Mouse (Mus musculus): ENCODE measurements around the gene Prr7. TPM values are rescaled to one million over a fixed set of nuclear protein-coding genes. Genes with fewer than 3 reads are reported as not detected.

Gene Prr7
- polyA plus RNA-seq, 1 experiment: 75.5 TPM

GRCm38 (mm10) chr13:55511492-55511861 lies 47.4 kb downstream of the Prr7 start:
- no peak for DNase-seq (ENCODE audit: low read depth)
- TF ChIP-seq POLR2A (IDR thresholded peaks at IDR 0.05; ENCODE audit: borderline replicate concordance, extremely low read depth, insufficient read depth, insufficient read length, poor library complexity, severe bottlenecking): no peak
- no peak for TF ChIP-seq CTCF (IDR thresholded peaks at IDR 0.05; ENCODE audit: borderline replicate concordance, extremely low read depth, insufficient read depth, insufficient read length)

DNA sequence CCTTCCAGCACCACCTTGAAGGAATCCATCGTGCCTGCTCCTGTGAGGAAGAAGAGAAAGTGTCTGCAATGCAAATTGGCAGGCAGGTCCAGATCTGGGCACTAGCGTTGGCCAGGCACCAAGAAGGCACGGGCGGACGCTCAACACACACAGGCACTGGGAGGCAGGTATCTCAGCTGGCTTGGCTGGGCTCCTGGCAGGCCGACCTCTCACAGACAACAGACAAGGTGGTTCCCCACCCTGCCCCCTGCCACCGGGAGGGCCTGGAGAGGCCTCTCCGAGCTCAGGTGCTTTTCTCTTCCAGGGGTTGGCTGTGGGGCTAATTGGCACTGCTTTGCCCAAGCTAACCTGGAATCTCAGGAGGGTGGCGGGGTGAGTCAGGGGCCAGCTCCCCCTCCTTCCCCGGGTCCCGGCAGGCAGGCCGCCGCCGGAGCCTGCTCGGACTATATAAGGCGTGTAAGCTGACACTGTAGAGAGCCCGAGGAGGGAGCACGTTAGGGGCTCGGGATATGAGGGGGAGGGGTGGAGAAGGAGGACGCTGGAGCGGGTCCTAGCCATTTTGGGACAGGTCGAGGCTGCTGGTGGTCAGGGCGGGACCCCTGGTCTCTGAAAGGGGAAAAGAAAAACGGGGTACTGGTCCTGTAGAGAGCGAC lies 48.4 kb downstream of the Prr7 start:
- peak; percentile 57 for DNase-seq (ENCODE audit: low read depth)
- TF ChIP-seq POLR2A (IDR thresholded peaks at IDR 0.05; ENCODE audit: borderline replicate concordance, extremely low read depth, insufficient read depth, insufficient read length, poor library complexity, severe bottlenecking) (no peak), CTCF (IDR thresholded peaks at IDR 0.05; ENCODE audit: borderline replicate concordance, extremely low read depth, insufficient read depth, insufficient read length) (no peak)

DNA sequence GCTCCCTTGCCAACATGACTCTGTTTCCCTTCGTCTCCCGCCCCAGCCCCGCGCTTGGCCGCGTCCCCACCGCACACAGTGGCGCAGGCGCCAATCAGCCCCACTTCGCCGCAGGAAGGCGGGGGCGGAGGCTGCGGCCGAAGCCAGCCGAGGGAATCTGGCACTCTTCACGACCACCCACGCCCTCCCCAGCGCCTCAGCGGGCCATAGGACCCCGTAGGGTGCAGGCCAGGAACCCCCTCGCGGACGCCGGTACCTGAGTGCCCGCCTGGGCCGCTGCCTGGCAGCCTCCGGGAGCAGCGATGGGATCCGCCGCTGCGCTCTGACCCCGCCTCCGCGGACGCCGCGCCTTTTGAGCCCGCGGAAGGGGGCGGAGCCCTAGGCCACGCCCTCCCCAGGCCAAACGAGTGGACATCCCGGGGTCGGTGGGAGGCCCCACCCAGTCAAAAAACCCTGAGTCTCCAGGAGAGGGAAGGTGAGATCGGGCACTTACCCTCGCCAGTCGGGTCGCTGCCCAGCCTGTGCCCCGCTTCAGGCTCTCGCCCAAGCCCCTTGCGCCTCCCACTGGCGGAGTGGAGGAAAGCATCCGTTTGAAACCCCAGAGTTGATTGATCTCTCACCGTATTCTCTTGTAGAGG lies 49.2 kb downstream of the Prr7 start, which contains the start of gene Pdlim7:
TSS of gene Pdlim7 (minus strand) at position 566 of the 638 bp plus-strand sequence.
- DNase-seq (ENCODE audit: low read depth): peak; percentile 89
- TF ChIP-seq POLR2A (IDR thresholded peaks at IDR 0.05; ENCODE audit: borderline replicate concordance, extremely low read depth, insufficient read depth, insufficient read length, poor library complexity, severe bottlenecking): peak; percentile 100
- peak; percentile 92 for TF ChIP-seq CTCF (IDR thresholded peaks at IDR 0.05; ENCODE audit: borderline replicate concordance, extremely low read depth, insufficient read depth, insufficient read length)

DNA sequence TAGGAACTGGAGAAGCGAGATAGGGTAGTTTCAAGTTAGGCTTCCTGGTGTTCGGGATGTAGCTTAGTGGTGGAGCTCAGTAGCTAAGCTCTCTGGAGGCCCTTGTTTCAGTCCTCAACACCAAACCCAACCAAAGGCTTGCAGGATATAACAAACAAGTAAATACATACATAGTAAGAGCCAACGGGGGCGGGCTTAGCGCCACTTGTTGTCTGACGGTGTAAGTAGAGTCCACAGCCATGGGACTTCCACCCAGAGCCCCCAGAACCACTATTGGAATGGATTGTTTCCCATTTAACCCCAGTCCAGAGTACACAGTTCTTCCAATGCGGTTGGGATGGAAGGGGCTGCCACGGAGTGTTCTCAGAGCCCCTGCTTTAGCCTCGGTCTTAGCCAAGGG lies 49.8 kb downstream of the Prr7 start:
- DNase-seq (ENCODE audit: low read depth): no peak
- no peak for TF ChIP-seq CTCF (IDR thresholded peaks at IDR 0.05; ENCODE audit: borderline replicate concordance, extremely low read depth, insufficient read depth, insufficient read length)
- no peak for TF ChIP-seq POLR2A (IDR thresholded peaks at IDR 0.05; ENCODE audit: borderline replicate concordance, extremely low read depth, insufficient read depth, insufficient read length, poor library complexity, severe bottlenecking)

GRCm38 (mm10) chr13:55516955-55517354 lies 52.9 kb downstream of the Prr7 start:
- DNase-seq (ENCODE audit: low read depth): peak; percentile 93
- TF ChIP-seq CTCF (IDR thresholded peaks at IDR 0.05; ENCODE audit: borderline replicate concordance, extremely low read depth, insufficient read depth, insufficient read length): peak; percentile 96
- TF ChIP-seq POLR2A (IDR thresholded peaks at IDR 0.05; ENCODE audit: borderline replicate concordance, extremely low read depth, insufficient read depth, insufficient read length, poor library complexity, severe bottlenecking): no peak

DNA sequence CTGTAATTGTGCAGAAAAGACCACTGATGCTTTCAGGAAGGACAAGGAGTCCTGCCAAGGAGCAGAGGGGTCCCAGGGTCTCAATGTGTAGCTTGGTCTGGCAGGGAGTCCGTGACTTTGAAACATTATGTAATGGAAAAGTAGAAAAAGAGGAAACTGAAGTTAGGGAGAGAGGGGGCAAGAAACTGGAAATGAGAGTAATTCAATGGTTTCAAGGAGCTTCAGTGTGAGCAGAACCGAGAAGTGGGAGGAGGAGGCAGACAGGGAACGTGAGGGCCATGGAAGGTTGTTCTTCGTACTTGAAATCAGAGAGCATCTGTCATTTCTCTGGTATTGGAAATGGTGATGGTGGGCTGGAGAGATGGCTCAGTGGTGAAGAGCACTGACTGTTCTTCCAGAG lies 55.5 kb downstream of the Prr7 start:
- TF ChIP-seq POLR2A (IDR thresholded peaks at IDR 0.05; ENCODE audit: borderline replicate concordance, extremely low read depth, insufficient read depth, insufficient read length, poor library complexity, severe bottlenecking): no peak
- TF ChIP-seq CTCF (IDR thresholded peaks at IDR 0.05; ENCODE audit: borderline replicate concordance, extremely low read depth, insufficient read depth, insufficient read length): no peak
- no peak for DNase-seq (ENCODE audit: low read depth)

DNA sequence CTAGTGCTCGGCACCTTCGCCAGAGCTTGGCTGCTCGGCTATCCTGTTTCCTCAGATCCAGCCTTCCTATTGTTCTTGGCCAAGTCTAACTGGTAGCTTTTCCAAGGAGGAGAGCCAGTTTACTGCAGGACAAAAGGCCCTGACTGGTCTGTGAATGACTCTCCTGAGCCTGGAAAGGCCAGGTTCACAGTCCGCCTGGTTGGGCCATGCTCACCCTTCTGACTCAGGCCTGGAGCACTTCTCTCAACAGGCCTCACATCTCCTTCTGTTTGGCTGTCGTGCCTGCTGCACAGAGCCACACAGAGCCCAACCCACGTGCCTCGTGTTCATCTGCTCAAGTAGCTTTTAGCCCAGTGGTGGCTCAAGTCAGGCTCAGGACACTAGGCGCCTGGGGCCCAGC lies 58.7 kb downstream of the Prr7 start:
- TF ChIP-seq CTCF (IDR thresholded peaks at IDR 0.05; ENCODE audit: borderline replicate concordance, extremely low read depth, insufficient read depth, insufficient read length) (no peak), POLR2A (IDR thresholded peaks at IDR 0.05; ENCODE audit: borderline replicate concordance, extremely low read depth, insufficient read depth, insufficient read length, poor library complexity, severe bottlenecking) (no peak)
- DNase-seq (ENCODE audit: low read depth): no peak

Other genes starting within 250 kb of the Prr7 start
- 237 and 255 TPM in 2 replicates for gene Prelid1, start 143.8 kb upstream of the Prr7 start, polyA plus RNA-seq (2012; rRNA removed)
- 113 and 173 TPM in 2 replicates for gene Rab24, start 142.3 kb upstream of the Prr7 start, polyA plus RNA-seq (2012; rRNA removed)
- gene Mxd3, start 134.4 kb upstream of the Prr7 start, polyA plus RNA-seq (2012; rRNA removed): 22.3 and 48.5 TPM in 2 replicates
- gene Lman2, start 101.5 kb upstream of the Prr7 start, polyA plus RNA-seq (2012; rRNA removed): 61.7 and 66.2 TPM in 2 replicates
- 0.51 and 0.69 TPM in 2 replicates for gene Rgs14, start 94.5 kb upstream of the Prr7 start, polyA plus RNA-seq (2012; rRNA removed)
- gene Slc34a1, start 66.1 kb upstream of the Prr7 start, polyA plus RNA-seq (2012; rRNA removed): 0.06 and 0.10 TPM in 2 replicates
- gene Pfn3, start 49.0 kb upstream of the Prr7 start, polyA plus RNA-seq (2012; rRNA removed): 0.51 and 0.66 TPM in 2 replicates
- 0.13 and 0.26 TPM in 2 replicates for gene F12, start 37.5 kb upstream of the Prr7 start, polyA plus RNA-seq (2012; rRNA removed)
- 79.6 and 92.1 TPM in 2 replicates for gene Grk6, start 19.2 kb upstream of the Prr7 start, polyA plus RNA-seq (2012; rRNA removed)
- 809 and 867 TPM in 2 replicates for gene Dbn1, start 23.8 kb downstream of the Prr7 start, polyA plus RNA-seq (2012; rRNA removed)
- 118 and 126 TPM in 2 replicates for gene Pdlim7, start 49.4 kb downstream of the Prr7 start, polyA plus RNA-seq (2012; rRNA removed)
- gene Dok3, start 65.0 kb downstream of the Prr7 start, polyA plus RNA-seq (2012; rRNA removed): 15.9 and 20.0 TPM in 2 replicates
- gene Ddx41, start 72.4 kb downstream of the Prr7 start, polyA plus RNA-seq (2012; rRNA removed): 92.4 and 109 TPM in 2 replicates
- gene Fam193b, start 106.9 kb downstream of the Prr7 start, polyA plus RNA-seq (2012; rRNA removed): 161 and 190 TPM in 2 replicates
- gene Tmed9, start 109.5 kb downstream of the Prr7 start, polyA plus RNA-seq (2012; rRNA removed): 98.7 and 99.3 TPM in 2 replicates
- gene B4galt7, start 135.6 kb downstream of the Prr7 start, polyA plus RNA-seq (2012; rRNA removed): 47.2 and 57.5 TPM in 2 replicates
- 74.6 and 80.9 TPM in 2 replicates for gene Caml, start 158.7 kb downstream of the Prr7 start, polyA plus RNA-seq (2012; rRNA removed)
- 46.6 and 52.7 TPM in 2 replicates for gene Ddx46, start 170.8 kb downstream of the Prr7 start, polyA plus RNA-seq (2012; rRNA removed)
- gene B230219D22Rik, start 228.9 kb downstream of the Prr7 start, polyA plus RNA-seq (2012; rRNA removed): 93.4 and 93.8 TPM in 2 replicates

Measured in brain, embryonic 14.5 days (tissue).